Mouse (Mus musculus) spleen, adult 2 months (tissue): ENCODE results near the gene Actr3. TPM values are rescaled to one million over a fixed set of nuclear protein-coding genes. Genes with fewer than 3 reads are reported as not detected.

Source experiments
- DNase-seq, 2 experiments: peaks; one replicate each; pipeline versions ENCODE4 v3.0.0 to v3.0.0-alpha.2; 2012 to 2021; ENCODE audit warnings: low spot score in 2 of 2, low read depth in 1 of 2
- H3K27ac ChIP-seq: fragments of 200-500 bp; 2 replicates; pipeline ENCODE4 v1.5.1; 2012; ENCODE audit warnings: low read length, inconsistent platforms; ENCODE audit not compliant: insufficient read depth
- H3K27me3 ChIP-seq: fragments of 200-500 bp; 2 replicates; pipeline ENCODE4 v1.6.1; 2012; ENCODE audit warnings: mild to moderate bottlenecking, moderate library complexity, low read length, inconsistent platforms; ENCODE audit not compliant: control insufficient read depth, insufficient read depth
- H3K36me3 ChIP-seq: fragments of 200-500 bp; 2 replicates; pipeline ENCODE4 v1.6.1; 2012; ENCODE audit warnings: mild to moderate bottlenecking, low read length, inconsistent platforms; ENCODE audit not compliant: control insufficient read depth, insufficient read depth
- H3K4me1 ChIP-seq: fragments of 200-500 bp; 2 replicates; pipeline ENCODE4 v1.6.1; 2011; ENCODE audit warnings: inconsistent platforms; ENCODE audit not compliant: control insufficient read depth, insufficient read depth, insufficient read length
- H3K4me3 ChIP-seq: fragments of 200-500 bp; 2 replicates; pipeline ENCODE4 v1.5.1; 2011; ENCODE audit warnings: mild to moderate bottlenecking, inconsistent platforms; ENCODE audit not compliant: insufficient read depth, insufficient read length; ENCODE audit errors: extremely low read depth
- CTCF ChIP-seq: fragments of 200-500 bp; IDR thresholded peaks from 2 replicates; pipeline ENCODE4 v1.5.1; 2011; ENCODE audit warnings: mild to moderate bottlenecking, inconsistent platforms; ENCODE audit not compliant: insufficient read depth, insufficient read length, insufficient replicate concordance; ENCODE audit errors: extremely low read depth
- POLR2A ChIP-seq: fragments of 200-500 bp; IDR thresholded peaks from 2 replicates; pipeline ENCODE4 v1.6.1; 2011; ENCODE audit warnings: low read depth, low read length, inconsistent platforms
- WGBS: fragments of 180-500 bp; shearing (Covaris S2); methylation state at CpG from one replicate; pipeline ENCODE4 v1.1.7; 2018; 5-methylcytosine and 5-hydroxymethylcytosine counted together
- polyA plus RNA-seq: library from polyadenylated mRNA; depleted of rRNA; stranded (reverse); fragments of >200 nt; gene quantifications from 2 replicates; pipeline ENCODE4 v1.2.3, GENCODE M21; 2012

Gene Actr3
- polyA plus RNA-seq, 1 experiment, result 89.6 TPM

DNA sequence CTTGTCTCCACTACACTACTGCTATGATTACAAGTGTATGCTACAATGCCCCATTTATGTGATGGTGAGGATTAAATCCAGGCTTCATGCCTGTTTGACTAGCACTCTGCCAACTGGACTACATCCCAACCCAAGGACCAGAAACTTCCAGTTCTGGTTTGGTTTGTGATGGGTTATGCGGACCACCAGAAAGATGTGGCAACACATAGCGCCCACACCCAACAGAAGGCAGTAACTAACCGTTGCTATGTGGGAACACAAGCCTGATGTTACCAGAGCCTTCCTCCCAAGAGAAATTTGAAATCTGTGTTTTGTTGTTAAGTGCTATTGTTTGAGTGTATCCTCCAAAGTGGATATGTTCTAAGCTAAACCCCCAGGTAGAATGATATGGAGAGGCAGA, 4.0 kb upstream of the Actr3 start:
- peak overlapping the region; percentile 9; the same call in 1 of the 2 replicates for H3K27ac ChIP-seq
- peaks cover 31% of the 10 kb centered on the region; the same call in 1 of the 2 replicates for H3K4me1 ChIP-seq
- DNase-seq, result no peak
- no peaks in the 10 kb centered on the region for H3K36me3 ChIP-seq
- WGBS, result 94% methylated on average over 3 of the region's 3 CpGs
- no peak overlapping the region for H3K4me3 ChIP-seq
- no peaks in the 10 kb centered on the region for H3K27me3 ChIP-seq
- TF ChIP-seq POLR2A (no peak), CTCF (no peak)

DNA sequence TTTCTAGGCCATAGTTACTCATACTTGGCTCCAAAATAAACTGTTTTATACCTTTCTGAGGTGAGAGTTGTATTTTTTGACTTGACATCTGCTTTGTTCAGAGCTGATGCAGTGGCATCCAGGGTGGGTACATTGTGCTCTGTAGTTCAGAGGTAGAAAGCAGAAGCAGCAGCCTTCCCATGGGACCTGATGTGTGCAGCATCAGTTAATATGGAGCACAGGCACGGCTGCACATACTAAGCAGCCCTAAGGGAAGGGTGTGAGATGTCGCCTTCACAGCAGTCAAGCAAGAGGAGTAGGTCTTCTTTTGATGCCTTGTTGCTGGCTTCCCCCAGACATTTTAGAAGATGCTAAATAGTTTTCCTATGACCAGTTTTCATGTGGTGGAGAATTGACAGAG, 3.3 kb upstream of the Actr3 start:
- Histone ChIP-seq H3K4me3 (no peak overlapping the region), H3K4me1 (peaks cover 31% of the 10 kb centered on the region; the same call in 1 of the 2 replicates), H3K36me3 (no peaks in the 10 kb centered on the region), H3K27me3 (no peaks in the 10 kb centered on the region), H3K27ac (peak overlapping the region; percentile 9)
- WGBS, result 57% methylated on average over 2 of the region's 2 CpGs
- TF ChIP-seq POLR2A, result no peak
- no peak for TF ChIP-seq CTCF
- peak; percentile 50 to 64 for DNase-seq

DNA sequence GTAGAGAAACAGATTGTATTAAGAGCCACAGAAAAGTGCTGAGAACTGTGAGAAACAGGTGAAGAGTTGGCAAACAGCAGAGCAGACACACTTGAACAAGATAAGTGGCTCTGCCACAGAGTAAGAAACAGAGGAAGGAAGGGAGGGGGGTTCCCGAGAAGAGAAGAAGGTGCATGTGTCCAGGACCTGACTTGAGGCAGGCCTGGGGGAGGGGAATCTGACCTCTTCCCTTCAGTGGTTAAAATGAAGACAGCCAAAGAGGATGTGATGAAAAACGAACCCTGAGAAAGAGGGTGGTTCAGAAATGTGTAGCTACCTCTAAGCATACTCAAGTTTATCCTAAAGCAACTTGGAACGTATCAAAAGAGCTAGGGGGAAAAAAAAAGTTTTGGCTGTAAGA, 2.4 kb upstream of the Actr3 start:
- Histone ChIP-seq H3K27ac (peak overlapping the region; percentile 60), H3K4me1 (peaks cover 30% of the 10 kb centered on the region; the same call in 1 of the 2 replicates), H3K4me3 (no peak overlapping the region), H3K27me3 (no peaks in the 10 kb centered on the region), H3K36me3 (no peaks in the 10 kb centered on the region)
- 4% methylated on average over 3 of the region's 3 CpGs for WGBS
- TF ChIP-seq POLR2A (no peak), CTCF (no peak)
- peak; percentile 19 to 70 for DNase-seq

DNA sequence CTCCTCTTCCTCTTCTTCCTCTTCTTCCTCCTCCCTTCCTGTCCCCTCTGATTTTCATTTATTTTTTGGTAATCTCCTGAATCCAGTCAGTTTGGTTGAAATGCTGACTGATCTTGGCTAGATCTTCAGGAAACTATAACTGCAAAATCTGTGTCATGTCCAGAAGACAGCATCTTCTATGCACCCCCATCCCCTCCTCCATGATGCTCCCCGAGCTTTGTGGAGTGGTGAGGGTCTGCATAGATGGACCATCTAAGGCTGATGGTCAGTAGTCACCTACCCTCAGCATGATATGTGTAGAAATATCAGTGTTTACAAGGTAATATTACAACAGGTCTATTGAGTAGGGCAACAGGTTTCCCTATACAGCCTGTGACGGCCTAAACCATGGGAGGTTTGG, 1.6 kb upstream of the Actr3 start:
- Histone ChIP-seq H3K27ac (peak overlapping the region; percentile 60), H3K27me3 (no peaks in the 10 kb centered on the region), H3K4me1 (peaks cover 26% of the 10 kb centered on the region; the same call in 1 of the 2 replicates), H3K4me3 (no peak overlapping the region), H3K36me3 (0 out of 2 replicates have a peak, but pooled peaks cover 1% of the 10 kb centered on the region)
- no peak for DNase-seq
- TF ChIP-seq POLR2A (no peak), CTCF (no peak)
- 82% methylated on average over 2 of the region's 2 CpGs for WGBS

DNA sequence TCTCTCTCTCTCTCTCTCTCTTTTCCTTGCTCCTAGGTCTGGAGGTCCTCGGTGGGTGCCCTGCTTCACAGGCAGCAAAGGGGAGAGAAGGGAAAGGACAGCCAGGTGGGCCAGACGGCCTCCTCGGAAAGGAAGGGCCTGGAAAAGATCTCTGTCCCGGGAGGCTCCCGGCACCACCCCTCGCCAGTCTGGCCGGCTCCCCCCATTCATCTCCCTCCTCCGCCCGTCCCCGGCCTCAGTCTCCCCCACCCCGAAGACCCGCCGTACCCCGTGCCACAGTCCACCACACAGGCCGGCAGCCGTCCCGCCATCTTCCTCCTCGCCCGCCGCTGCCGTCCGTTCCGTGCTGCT, 534 bp downstream of the Actr3 start:
- H3K4me1 ChIP-seq, result peaks cover 17% of the 10 kb centered on the region; the same call in 1 of the 2 replicates
- no peak for DNase-seq

DNA sequence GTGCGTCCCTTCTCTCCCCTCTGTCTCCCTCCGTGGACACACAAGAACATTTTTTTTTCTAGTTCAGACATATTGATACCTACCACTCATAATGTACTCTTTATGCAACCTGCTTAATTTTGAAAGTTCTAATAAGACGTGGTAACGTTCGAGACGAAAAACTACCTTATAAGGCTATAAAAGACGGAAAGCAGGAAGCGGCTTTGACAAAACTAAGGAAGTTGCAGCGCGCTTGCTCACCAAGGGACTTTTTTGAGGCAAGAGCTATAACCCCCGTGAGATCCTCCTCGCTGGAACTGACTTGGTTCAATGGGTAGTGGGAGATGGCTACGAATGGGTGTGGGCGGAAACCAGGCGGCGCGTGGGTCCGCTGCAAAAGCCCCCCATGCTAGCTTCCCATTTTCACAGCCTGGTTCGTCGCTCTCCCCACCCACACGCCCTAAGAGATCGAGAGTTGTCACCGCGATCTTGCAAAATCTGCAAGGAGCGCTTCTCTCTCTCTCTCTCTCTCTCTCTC, 984 bp downstream of the Actr3 start:
- peak overlapping the region; percentile 91 for H3K4me3 ChIP-seq
- H3K4me1 ChIP-seq, result peaks cover 17% of the 10 kb centered on the region; the same call in 1 of the 2 replicates
- under 1% methylated on average over 25 of the region's 25 CpGs for WGBS
- peak; percentile 73 to 77 for DNase-seq
- H3K27me3 ChIP-seq, result no peaks in the 10 kb centered on the region
- peaks cover 3% of the 10 kb centered on the region; the same call in 1 of the 2 replicates for H3K36me3 ChIP-seq
- H3K27ac ChIP-seq, result peak overlapping the region; percentile 98
- TF ChIP-seq POLR2A (peak; percentile 43), CTCF (no peak)

More for the DNA sequence above, 534 bp downstream of the Actr3 start:
- TF ChIP-seq POLR2A (no peak), CTCF (no peak)
- peaks cover 2% of the 10 kb centered on the region; the same call in 1 of the 2 replicates for H3K36me3 ChIP-seq
- peak overlapping the region; percentile 98 for H3K27ac ChIP-seq
- H3K4me3 ChIP-seq, result peak overlapping the region; percentile 91
- WGBS, result 2% methylated on average over 22 of the region's 23 CpGs
- no peaks in the 10 kb centered on the region for H3K27me3 ChIP-seq

DNA sequence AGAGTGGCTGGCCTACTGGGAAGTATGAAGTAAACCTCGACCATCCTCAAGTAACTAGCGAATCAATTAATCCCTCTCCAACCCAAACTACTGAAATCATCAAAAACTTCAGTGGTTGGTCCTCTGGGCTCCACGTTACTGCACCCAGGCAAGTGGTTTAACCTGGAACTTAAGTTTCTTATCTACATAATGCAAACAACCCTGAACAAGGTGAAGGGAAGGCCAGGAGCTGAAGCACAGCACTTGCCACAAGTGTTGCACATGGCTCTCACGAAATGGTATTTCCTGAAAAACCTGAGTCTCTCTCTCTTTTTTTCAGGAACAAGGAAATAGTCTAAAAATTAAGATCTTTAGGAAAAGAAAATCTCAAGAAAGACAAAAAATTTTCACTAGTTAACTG, 4.2 kb downstream of the Actr3 start:
- H3K27me3 ChIP-seq, result no peaks in the 10 kb centered on the region
- TF ChIP-seq POLR2A, result no peak
- no peak for TF ChIP-seq CTCF
- no peak overlapping the region for H3K4me3 ChIP-seq
- H3K27ac ChIP-seq, result no peak overlapping the region
- 30% methylated on average over 4 of the region's 4 CpGs for WGBS
- H3K4me1 ChIP-seq, result peaks cover 10% of the 10 kb centered on the region
- peaks cover 4% of the 10 kb centered on the region; the same call in 1 of the 2 replicates for H3K36me3 ChIP-seq
- DNase-seq, result no peak

DNA sequence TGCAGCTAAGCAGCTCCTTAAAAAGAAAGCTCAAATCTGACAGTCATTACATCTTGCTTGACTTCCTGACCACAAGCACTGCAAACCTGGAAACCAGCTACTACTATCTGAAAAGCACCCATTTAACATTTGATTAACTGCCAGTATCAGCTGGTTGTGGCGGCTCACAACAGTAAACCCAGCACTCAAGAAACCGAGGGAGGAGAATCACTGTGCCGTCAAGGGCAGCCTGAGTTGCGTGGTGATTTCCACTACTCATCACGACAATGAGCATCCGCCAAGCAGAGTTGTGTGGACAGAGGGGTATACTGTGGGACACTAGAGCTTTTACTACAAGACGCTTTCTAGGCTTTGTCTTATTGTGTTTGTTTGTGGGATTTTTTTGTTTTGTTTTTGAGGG, 4.8 kb downstream of the Actr3 start:
- Histone ChIP-seq H3K36me3 (peaks cover 5% of the 10 kb centered on the region; the same call in 1 of the 2 replicates), H3K4me3 (peak overlapping the region; percentile 1; the same call in 1 of the 2 replicates), H3K27ac (no peak overlapping the region), H3K4me1 (peaks cover 12% of the 10 kb centered on the region), H3K27me3 (no peaks in the 10 kb centered on the region)
- DNase-seq, result no peak
- TF ChIP-seq POLR2A (no peak), CTCF (no peak)
- WGBS, result 13% methylated on average over 7 of the region's 7 CpGs
